Mouse (Mus musculus): ENCODE measurements around the gene Rd3.

- TF ChIP-seq CTCF (IDR thresholded peaks at IDR 0.05; ENCODE audit: low read depth), result no peak
- no peak for TF ChIP-seq EP300 (IDR thresholded peaks at IDR 0.05; ENCODE audit: low read depth)
These were observed 18.7 kb downstream of the Rd3 start for GRCm38 (mm10) chr1:191995916-191996315.

Data from liver, embryonic 14.5 days (tissue).